Mouse (Mus musculus): Measurements from ENCODE around the gene Snd1.

Gene Snd1

DNA sequence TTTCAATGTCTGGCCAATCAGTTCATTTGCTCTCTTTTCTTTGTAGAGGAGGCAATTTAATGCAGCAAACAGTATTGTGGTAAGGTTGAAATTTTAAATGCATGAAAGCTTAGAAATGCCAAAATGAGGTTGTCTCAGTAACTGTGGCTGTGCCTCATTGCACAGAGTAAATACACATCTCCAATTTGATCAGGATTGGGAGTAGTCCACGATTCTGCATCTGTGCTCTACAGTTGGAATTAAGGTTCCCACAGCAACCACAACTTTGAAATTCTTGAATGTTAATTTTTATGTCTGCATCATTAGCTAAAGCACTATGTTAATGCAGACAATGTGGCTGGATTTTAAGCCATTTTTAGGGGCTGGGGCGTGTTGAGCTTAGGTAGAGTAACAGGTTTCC is 72.0 kb downstream of the Snd1 start:
- DNase-seq (ENCODE audit: low spot score in 2 of 2), result no peak

GRCm38 (mm10) chr6:28549374-28549773 is 74.4 kb downstream of the Snd1 start:
- DNase-seq (ENCODE audit: low spot score in 2 of 2), result no peak

GRCm38 (mm10) chr6:28550255-28551004 is 75.5 kb downstream of the Snd1 start:
- no peak for DNase-seq (ENCODE audit: low spot score in 2 of 2)

- DNase-seq (ENCODE audit: low spot score in 2 of 2), result no peak
Observed at GRCm38 (mm10) chr6:28554470-28554869, 79.5 kb downstream of the Snd1 start.

DNA sequence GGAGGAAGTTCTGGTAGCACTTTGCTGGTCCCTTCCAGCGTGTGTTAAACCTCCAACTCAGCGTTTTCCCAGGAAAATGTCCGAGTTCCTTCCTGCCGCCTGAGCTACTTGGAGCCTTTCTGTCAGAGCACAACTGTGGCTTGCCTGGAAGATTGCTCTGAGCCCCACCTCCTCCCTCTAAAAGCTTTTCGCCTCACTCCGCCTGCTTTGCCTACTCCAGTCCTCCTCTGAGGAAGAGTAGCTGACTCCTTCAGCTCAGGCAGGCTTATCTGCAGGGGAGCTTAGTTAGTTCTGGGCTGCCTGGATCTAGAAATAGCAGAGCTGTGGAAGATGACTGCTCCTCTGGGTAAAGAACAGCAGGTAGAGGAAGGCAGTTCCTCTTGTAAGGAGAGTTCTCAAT is 80.1 kb downstream of the Snd1 start:
- DNase-seq (ENCODE audit: low spot score in 2 of 2), result no peak

DNA sequence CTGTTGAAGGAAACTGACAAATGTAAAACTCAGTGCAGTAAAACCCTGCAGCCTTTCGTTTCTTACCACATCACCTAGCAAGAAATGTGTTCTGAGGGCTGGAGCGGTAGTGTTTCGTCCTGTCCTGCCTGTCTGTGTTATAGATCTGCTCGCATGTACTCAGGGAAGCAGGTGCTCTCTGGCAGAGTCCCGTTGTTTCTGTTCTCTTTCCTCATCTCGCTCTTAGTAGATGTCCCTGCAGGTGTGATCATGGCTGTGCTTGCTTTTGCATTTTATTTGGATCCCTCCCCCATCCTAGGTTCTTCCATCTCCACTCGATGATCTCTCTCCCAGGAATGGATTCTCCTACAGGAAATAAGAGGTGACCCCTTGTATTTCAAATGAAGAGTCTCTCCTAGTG is 80.5 kb downstream of the Snd1 start:
- DNase-seq (ENCODE audit: low spot score in 2 of 2), result no peak

GRCm38 (mm10) chr6:28557728-28558127 is 82.8 kb downstream of the Snd1 start:
- no peak for DNase-seq (ENCODE audit: low spot score in 2 of 2)

DNA sequence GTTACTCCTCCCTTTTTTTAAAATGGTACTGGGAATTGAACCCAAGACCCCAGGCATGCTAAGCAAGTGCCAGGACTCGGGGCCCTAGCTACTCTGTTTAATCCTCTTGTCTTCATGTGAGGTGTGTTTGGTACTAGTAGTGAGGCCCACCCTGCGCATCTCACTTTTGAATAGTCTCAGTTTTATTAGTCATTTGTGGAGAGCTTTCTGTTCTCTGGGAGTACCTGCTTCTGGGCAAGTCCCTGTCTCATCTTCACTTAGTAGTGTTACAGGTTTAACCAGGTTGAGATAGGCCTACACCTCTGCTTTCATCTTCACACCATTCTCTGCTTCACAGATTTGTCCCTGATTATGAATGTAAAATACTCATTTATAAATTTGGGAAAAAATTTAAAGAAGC is 84.5 kb downstream of the Snd1 start:
- DNase-seq (ENCODE audit: low spot score in 2 of 2), result no peak

DNA sequence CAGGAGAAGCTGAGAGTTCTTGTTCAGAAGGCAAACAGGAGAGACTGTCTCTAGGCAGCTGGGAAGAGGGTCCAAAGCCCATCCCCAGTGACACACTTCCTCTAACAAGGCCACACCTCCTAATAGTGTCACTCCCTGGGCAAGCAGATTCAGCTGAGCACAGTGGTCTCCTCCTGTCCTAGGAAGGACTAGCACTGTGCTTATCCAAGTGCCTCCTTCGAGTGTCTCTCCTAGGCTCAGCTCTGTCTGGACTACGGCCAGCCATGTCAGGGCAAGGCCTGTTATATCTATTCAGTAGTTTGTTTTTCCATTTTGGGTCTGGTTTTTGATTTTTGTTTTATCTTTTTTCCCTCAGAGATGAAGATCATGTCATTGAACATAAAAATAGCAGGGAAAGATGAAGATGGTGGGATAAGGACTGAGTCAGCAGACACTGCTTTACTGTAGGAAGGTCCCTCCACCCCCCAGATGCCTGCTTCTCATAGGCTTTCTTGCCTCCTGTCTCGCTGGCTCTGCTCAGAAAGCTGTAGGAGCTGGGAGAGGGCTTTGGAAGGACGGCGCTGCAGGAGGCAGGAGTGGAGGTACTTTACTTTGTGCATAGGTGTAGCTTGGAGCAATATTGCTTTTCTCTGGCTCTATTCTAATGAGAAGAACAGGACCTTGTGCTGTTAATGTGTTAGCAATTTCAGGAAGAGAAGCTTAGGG is 86.5 kb downstream of the Snd1 start:
- no peak for DNase-seq (ENCODE audit: low spot score in 2 of 2)

DNA sequence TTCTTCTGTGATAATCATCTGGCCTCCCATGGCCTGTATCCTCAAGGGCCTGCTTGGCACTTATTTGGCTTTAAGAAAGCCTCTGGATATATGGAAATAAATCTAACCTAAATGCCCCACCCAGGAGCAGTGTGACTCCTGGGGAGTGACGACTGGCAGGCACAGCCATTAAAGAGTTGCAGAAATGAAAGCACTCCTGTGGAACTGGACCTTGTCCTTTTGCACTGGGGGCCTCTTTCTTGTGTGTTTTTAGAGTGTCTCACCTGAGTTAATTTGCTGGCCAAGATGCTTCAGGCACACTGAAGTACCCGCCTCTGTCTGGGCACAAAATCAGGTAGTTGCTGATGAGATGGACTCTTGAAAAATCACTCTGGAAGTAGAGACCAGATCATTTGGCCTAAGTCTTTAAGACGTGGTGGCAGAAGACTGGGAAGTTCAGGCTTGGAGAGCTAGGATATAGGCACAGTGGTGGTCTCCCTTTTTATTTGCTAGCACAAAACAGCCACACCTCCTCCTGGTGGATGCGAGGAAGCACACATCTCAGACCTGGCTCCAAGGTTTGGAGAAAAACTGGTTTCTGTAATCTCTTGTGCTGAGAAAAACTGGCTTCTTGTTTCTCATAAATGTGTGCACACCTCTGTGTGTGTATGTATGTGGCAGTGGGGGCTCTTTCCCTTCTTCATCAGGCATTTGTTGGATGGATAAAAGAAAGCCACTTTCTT is 87.5 kb downstream of the Snd1 start:
- no peak for DNase-seq (ENCODE audit: low spot score in 2 of 2)

DNA sequence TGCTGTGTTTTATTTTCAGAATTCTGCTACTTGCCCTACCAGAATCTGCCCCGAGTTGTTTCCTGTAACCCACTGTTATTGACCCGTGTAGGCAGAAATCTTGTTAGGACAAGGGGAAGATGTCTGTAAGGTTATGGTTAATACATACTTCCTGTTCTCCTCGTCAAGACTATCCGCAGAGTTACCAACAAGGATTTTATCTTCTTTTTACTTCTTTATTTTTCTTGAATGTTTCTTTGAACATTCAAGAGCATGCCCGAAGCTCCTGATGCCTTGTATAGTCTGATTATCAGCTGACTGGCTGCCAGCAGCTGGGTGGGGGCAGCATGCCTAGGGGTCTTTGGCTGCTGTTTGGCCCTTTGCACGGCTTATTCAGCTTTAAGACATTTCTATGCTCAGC is 93.0 kb downstream of the Snd1 start:
- no peak for DNase-seq (ENCODE audit: low spot score in 2 of 2)

GRCm38 (mm10) chr6:28571946-28572345 is 97.0 kb downstream of the Snd1 start:
- no peak for DNase-seq (ENCODE audit: low spot score in 2 of 2)

DNA sequence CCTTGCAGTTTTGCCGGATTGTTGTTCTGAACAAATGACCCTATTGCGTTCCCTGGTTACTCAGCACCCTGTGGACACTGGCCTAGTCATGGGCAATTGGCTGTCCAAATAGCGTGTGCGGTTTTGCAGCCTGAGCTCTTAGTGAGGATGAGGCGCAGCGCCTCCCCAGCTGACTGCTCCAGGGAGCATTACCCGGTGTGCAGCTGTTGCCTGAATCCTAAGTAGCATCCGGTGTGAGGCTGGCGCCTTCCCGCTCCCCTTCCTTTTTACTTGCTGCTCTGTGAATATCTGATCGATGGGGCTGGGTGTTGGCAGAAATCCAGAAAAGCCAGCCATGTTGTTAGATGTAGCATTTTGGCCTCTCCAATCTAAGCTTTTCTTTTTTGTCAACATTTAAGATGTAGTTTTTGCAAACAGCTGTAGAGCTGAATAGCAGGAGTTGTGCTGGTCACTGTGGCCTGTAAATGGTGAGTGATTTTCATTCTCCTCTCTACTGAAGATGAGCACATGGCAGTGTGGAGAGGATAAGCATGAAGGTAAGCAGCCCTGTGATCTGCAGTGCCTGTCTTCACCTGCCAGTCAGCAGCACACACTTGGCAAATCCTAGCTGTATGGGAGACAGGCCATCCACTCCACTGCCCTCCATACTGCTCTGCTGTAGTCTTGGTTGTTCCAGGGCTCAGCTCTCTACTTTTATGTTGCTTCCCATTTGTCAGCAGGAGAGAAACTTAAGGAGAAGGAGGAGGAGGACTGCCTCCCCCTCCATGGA is 98.2 kb downstream of the Snd1 start:
- no peak for DNase-seq (ENCODE audit: low spot score in 2 of 2)

- no peak for DNase-seq (ENCODE audit: low spot score in 2 of 2)
Observed at GRCm38 (mm10) chr6:28576356-28577264, 101.7 kb downstream of the Snd1 start.

- DNase-seq (ENCODE audit: low spot score in 2 of 2), result no peak
Observed at GRCm38 (mm10) chr6:28582847-28583246, 107.9 kb downstream of the Snd1 start.

DNA sequence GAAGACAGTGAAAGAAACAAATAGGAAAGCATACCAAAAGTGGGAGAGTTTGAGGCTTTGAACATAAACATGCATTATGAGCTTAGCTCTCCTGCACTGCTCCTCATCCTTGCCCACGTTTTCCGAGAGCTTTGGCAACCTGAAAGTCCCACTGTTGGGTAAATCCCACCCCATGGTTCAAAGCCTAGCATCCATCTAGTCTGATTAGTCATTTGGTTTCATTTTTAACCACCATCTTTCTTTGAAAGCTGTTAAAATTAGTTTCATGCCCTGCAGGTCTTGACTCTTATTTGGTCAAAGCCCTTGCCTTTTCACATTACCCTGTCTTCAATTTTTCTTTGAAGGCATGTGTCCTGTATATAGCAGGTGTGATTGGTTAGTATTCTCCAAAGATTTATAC is 108.5 kb downstream of the Snd1 start:
- no peak for DNase-seq (ENCODE audit: low spot score in 2 of 2)

DNA sequence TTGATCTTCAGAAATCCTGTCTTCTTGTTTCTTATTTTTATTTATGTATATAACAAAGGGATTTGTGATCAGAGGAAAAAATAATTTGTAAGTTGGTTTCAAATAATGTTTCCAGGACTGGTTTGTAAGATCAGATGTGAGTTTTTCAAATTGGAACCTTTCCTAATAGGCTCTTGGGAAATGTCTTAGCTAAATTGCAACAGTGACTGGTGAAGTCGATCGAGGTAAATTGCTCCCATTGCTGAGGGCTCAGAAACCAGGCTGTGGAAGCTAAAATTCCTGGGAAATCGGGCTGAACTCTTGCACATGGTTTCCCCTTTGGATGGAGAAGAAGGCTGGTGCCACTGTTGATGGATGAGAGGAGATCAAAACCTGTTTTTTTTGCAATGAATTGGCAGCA is 111.9 kb downstream of the Snd1 start:
- DNase-seq (ENCODE audit: low spot score in 2 of 2), result no peak

DNA sequence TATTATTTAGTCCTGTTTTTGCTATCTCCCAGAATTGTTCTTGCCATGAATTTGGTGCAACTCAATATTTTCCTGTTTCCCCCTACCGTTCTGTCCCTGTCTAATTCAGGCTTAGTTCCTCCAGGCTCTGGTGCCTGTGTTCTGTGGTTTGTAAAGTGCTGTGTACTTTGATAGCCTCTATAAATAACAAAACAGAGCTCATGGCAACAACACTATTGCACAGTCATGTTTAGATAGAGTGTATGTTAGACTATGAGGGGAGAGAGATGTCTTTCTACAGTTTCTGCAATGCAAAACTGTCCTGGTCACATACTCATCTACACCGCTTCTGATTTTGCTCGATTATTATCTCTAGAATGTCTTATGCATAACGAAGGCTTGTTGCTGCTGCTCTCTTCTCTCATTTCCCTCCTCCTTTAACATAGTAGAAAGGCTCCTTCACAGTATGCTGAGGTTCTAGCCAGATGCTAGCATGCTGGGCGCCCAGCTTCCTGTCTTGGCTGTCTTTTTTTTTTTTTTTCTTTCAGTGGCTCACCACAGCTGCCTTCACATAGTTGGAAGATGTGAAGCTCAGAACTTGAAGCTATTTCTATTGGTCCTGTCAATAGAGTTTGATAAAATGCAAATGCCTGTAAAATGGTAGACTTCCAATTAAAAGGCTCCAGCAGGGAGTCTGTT is 113.7 kb downstream of the Snd1 start:
- no peak for DNase-seq (ENCODE audit: low spot score in 2 of 2)

DNA sequence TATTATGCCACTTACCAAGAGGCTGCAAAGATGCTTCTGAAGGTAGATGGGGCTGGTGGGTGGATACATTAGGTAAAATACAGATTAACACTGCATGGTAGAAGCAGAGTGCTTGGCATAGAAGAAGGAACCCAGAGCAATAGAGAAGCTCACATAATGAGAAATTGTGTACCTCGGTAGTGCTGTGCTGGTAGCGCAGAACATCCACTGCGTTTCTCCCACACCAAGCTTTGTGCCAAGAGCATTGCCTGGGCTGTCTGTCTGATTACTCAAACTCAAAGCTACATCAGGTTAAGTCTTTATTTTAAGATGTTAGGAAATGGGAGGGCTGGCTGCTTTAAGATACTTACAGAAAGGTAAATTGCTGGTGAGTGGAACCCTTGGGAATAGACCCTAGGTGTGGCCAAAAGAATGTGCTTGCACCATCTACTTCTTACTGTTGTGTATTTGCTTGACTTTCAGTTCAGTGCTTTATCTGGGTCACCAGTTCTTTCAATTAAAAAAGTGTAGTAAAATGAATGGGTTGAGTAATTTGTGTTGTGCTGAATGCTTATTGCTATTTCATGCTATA is 117.5 kb downstream of the Snd1 start:
- no peak for DNase-seq (ENCODE audit: low spot score in 2 of 2)

DNA sequence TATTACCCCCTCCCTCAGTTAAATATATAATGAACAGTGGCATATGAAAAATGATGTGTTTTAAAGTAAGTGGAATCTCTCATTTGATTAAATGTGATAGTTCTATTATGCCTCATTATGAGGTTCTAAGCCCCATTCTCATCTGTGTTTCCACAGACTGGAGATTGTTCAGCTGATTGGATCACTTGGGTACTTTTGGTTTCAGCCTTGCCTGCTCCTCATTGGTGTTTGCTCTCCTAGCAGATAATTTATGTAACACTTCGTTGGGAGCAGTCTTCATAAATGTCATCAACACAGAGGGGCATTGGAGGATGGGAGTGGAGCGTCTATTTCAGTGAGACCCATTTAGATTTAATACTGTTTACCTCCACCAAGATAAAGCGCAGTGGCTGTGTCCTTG is 118.8 kb downstream of the Snd1 start:
- DNase-seq (ENCODE audit: low spot score in 2 of 2), result no peak
